Mouse (Mus musculus) kidney, embryonic 15.5 days (tissue): ENCODE data around the gene Coro2a. TPM values are rescaled to one million over a fixed set of nuclear protein-coding genes. Genes with fewer than 3 reads are reported as not detected.

ENCODE experiments used
- ATAC-seq: fragments of 200-750 bp; cut with Nextera tagmentation; replicated peaks from 2 replicates; pipeline ENCODE4 v1.8.0; 2017; ENCODE audit warnings: moderate TSS enrichment; ENCODE audit not compliant: low FRiP score
- H3K27ac ChIP-seq: fragments of 300-500 bp; sonication (generic); 2 replicates; pipeline ENCODE4 v1.5.1; 2015; ENCODE audit warnings: mild to moderate bottlenecking, inconsistent platforms
- H3K27me3 ChIP-seq: fragments of 300-500 bp; sonication (generic); 2 replicates; pipeline ENCODE4 v1.6.1; 2015; ENCODE audit warnings: inconsistent platforms
- H3K36me3 ChIP-seq: fragments of 300-500 bp; sonication (generic); 2 replicates; pipeline ENCODE4 v1.6.1; 2015; ENCODE audit warnings: inconsistent platforms
- H3K4me1 ChIP-seq: fragments of 300-500 bp; sonication (generic); 2 replicates; pipeline ENCODE4 v1.6.1; 2015; ENCODE audit warnings: inconsistent platforms
- H3K4me2 ChIP-seq: fragments of 300-500 bp; sonication (generic); 2 replicates; pipeline ENCODE4 v1.6.1; 2015; ENCODE audit warnings: moderate library complexity, mild to moderate bottlenecking, inconsistent platforms
- H3K4me3 ChIP-seq: fragments of 300-500 bp; sonication (generic); replicated peaks from 2 replicates; pipeline ENCODE4 v1.5.1; 2015; ENCODE audit warnings: mild to moderate bottlenecking, inconsistent platforms
- H3K9ac ChIP-seq: fragments of 300-500 bp; sonication (generic); 2 replicates; pipeline ENCODE4 v1.6.1; 2015; ENCODE audit warnings: mild to moderate bottlenecking, inconsistent platforms
- H3K9me3 ChIP-seq: fragments of 300-500 bp; sonication (generic); replicated peaks from 2 replicates; pipeline ENCODE4 v1.6.1; 2016; ENCODE audit warnings: inconsistent platforms
- WGBS: fragments of 180-500 bp; shearing (Covaris S2); methylation state at CpG from one replicate; pipeline ENCODE4 v1.1.7; 2015; ENCODE audit warnings: mixed read lengths; 5-methylcytosine and 5-hydroxymethylcytosine counted together
- polyA plus RNA-seq: library from polyadenylated mRNA; unstranded; fragments of >200 nt; fragmentation: Nextera tagmentation; extraction: Ambion mirVana; gene quantifications from 2 replicates; pipeline ENCODE4 v1.2.1, GENCODE M21; 2015

Coro2a gene
- polyA plus RNA-seq, 1 experiment from 2014 or later, result 4.8 TPM

DNA sequence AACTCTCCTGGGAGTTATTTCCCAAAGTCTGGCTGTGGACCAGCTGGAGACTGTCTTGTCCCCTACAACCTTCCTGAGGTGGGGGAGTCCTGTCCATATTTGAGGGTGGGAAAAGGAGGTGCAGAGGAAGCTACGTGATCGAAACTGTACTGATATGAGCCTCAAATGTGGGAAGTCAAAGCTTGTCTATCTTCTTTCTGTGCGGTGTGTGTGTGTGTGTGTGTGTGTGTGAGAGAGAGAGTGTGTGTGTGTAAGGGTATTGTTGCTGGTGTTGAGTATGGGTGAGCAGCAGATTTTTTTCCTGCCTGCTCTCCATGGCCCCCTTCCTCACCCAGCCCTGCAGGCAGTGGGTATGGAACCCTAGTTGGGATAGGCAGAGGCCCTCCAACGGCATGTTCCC is 37.8 kb downstream of the Coro2a start:
- no peak overlapping the region for H3K27ac ChIP-seq
- H3K9ac ChIP-seq, result no peak overlapping the region
- no peaks in the 10 kb centered on the region for H3K27me3 ChIP-seq
- no peaks in the 10 kb centered on the region for H3K36me3 ChIP-seq
- H3K4me2 ChIP-seq, result no peak overlapping the region
- no peaks in the 10 kb centered on the region for H3K9me3 ChIP-seq
- H3K4me3 ChIP-seq, result no peak overlapping the region
- no peak for ATAC-seq
- H3K4me1 ChIP-seq, result peaks cover 5% of the 10 kb centered on the region
- 88% methylated on average over 4 of the region's 4 CpGs for WGBS

DNA sequence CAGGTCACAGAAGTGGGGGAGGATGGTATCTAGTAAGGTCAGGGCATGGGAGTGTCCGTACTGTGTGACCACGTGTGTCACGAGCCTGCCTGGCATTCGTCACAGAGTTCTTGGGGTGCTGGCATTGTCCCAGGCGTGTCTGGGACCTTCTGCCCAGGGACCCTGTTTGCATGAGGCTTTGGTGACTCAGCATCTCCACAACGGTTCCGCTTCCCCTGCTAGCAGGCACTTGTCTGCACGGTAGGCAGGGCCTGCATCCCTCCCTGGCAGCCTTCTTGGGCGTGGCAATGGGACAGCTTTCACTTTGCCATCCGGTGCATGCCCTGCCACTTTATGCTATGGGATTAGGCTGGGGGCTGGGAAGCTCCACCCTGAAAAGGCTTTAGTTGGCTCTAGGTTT is 38.2 kb downstream of the Coro2a start:
- 70% methylated on average over 10 of the region's 10 CpGs for WGBS
- H3K9ac ChIP-seq, result no peak overlapping the region
- H3K4me2 ChIP-seq, result no peak overlapping the region
- H3K4me3 ChIP-seq, result no peak overlapping the region
- H3K27me3 ChIP-seq, result no peaks in the 10 kb centered on the region
- ATAC-seq, result no peak
- H3K27ac ChIP-seq, result no peak overlapping the region
- H3K36me3 ChIP-seq, result no peaks in the 10 kb centered on the region
- peaks cover 5% of the 10 kb centered on the region for H3K4me1 ChIP-seq
- no peaks in the 10 kb centered on the region for H3K9me3 ChIP-seq

DNA sequence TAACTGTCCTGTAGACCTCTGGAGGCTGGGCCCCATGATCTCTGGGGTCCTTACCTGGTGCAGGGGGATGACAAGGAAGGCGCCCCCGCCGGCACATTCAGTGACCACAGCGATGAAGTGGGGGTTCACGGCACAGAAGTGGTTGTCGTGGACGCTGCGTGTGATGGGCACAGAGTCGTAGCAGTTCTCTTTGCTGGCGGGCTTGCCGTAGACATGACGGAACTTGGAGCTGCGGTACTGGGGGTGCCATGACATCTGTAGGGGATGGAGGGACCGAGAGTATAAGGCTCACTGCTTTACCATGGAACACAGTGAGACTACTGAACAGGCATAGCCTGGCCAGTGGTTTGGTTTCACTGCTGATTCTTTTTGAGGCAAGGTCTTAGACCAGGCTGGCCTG is 39.2 kb downstream of the Coro2a start:
- Histone ChIP-seq H3K9ac (no peak overlapping the region), H3K27me3 (no peaks in the 10 kb centered on the region), H3K9me3 (no peaks in the 10 kb centered on the region), H3K27ac (no peak overlapping the region), H3K4me3 (no peak overlapping the region), H3K36me3 (no peaks in the 10 kb centered on the region), H3K4me1 (peaks cover 5% of the 10 kb centered on the region), H3K4me2 (no peak overlapping the region)
- ATAC-seq, result no peak
- WGBS, result 92% methylated on average over 14 of the region's 14 CpGs

DNA sequence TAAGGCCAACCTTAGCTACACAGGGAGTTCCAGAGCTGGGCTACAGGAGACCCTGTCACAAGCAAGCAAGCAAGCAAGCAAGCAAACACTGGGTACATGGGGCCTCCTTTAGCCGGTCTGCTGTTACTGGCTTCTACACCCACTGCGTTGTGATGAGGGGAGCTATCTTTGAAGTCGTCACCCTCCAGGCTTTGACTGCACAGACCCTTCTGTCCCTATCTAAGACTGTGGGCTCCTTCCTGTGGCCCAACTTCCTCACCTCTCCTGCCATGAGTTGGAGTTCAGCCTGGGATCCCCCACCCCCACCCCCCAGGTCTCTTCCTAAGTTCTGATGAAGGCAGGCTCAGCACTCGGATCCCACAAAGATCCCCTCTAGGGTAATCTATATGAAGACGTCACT is 40.0 kb downstream of the Coro2a start:
- no peak for ATAC-seq
- Histone ChIP-seq H3K4me3 (no peak overlapping the region), H3K9me3 (no peaks in the 10 kb centered on the region), H3K27me3 (no peaks in the 10 kb centered on the region), H3K4me1 (peaks cover 5% of the 10 kb centered on the region), H3K27ac (no peak overlapping the region), H3K9ac (no peak overlapping the region), H3K36me3 (no peaks in the 10 kb centered on the region), H3K4me2 (no peak overlapping the region)
- WGBS, result 79% methylated on average over 5 of the region's 5 CpGs

DNA sequence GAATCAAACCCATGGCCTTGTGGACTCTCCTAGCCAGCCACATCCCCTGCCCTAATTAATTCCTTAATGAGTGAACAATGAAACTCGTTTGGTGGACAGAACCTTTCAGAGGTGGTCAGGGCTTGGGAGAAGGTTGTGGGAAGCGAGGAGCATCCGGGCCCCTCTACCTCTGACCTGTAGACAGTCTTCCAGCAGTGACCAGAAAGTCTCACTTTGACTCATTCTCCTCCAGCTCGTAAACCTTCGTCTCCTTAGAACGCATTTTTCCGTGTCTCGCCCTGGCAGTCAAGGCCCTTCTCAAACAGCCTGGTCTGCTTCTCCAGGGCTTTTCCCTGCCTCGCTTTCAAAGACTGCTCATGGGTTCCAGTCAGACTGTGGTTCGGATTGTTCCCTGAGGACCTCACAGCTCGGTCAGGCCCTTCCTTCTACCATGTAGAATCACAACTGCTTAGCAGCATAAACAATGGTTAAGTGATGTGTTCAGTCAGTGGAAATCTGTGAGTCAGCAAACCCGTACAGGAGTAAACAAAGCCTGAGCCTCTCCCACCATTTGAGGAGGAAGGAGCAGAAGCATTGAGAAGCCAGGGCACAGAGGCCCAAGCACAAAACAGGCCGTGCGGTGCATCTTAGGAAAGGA is 41.8 kb downstream of the Coro2a start:
- peak; percentile 46; the same call in 1 of the 2 replicates for ATAC-seq
- Histone ChIP-seq H3K27ac (no peak overlapping the region), H3K27me3 (no peaks in the 10 kb centered on the region), H3K4me1 (peaks cover 5% of the 10 kb centered on the region), H3K36me3 (no peaks in the 10 kb centered on the region), H3K4me3 (no peak overlapping the region), H3K9ac (no peak overlapping the region), H3K4me2 (no peak overlapping the region), H3K9me3 (no peaks in the 10 kb centered on the region)
- 67% methylated on average over 14 of the region's 14 CpGs for WGBS

DNA sequence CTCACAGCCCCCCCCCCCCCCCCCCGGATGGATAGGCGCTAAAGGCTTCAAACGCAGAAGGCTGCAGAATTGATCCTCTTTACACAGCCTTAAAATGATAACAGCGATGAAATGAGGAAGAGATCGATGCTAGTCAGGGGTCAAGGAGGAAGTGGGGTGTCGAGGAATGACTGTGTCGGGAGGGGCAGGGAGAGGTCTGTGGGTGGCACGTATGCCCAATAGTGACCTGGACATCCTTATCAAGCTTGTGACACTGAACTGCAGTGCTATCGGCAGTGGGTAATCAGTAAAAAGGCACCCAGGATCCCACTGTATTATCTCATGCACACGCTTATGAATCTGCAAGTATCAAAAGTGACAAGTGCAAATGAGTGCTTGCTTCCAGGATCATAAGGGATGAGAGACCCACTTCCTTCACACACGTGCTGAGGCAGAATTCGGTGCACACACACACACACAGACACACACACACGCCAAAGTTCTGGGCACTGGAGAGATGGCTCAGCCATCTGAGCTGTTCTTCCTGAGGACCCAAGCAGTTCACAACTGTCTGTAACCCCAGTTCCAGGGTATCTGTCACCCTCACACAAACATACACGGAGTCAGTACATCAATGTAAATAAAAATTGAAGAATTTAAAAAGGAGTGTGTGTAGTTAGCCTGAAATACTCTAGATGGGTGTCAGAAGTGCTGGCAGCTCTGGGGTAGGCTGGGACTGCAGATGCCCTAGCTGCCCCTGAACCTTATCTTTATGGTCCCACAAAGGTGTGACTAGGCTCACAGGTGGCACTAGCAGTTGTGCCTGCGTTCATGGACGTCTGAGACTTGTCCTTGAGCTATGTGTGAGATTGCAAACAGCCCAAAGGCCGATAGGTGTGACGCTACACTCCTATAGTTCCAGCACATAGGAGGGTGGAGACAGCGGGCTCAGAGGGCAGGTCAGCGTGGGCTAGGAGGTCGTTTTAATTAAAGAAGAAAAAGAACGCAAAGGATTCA is 43.0 kb downstream of the Coro2a start:
- no peak overlapping the region for H3K27ac ChIP-seq
- ATAC-seq, result no peak
- H3K36me3 ChIP-seq, result no peaks in the 10 kb centered on the region
- no peaks in the 10 kb centered on the region for H3K27me3 ChIP-seq
- H3K9me3 ChIP-seq, result no peaks in the 10 kb centered on the region
- peaks cover 9% of the 10 kb centered on the region for H3K4me1 ChIP-seq
- H3K9ac ChIP-seq, result no peak overlapping the region
- 67% methylated on average over 22 of the region's 22 CpGs for WGBS
- no peak overlapping the region for H3K4me3 ChIP-seq
- H3K4me2 ChIP-seq, result no peak overlapping the region

DNA sequence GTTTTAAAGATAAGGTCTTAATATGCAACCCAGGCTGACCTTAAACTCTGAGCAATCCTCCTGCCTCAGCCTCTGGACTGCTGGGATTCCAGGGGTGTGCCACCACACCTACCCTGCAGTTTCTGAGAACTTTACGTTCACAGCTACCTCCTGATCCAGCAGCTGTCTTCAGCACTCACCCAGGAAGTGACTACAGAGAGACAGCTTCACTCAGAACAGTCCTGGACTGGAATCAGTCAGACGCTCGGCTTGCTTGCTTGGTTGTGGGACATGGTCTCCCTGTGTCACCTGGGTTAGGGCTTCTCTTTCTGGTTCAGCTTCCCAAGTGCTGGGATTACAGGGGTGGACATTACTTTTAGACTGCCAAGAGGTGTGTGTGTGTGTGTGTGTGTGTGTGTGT is 45.1 kb downstream of the Coro2a start:
- Histone ChIP-seq H3K4me3 (no peak overlapping the region), H3K27me3 (no peaks in the 10 kb centered on the region), H3K9me3 (no peaks in the 10 kb centered on the region), H3K4me1 (peaks cover 9% of the 10 kb centered on the region; the same call in 1 of the 2 replicates), H3K4me2 (no peak overlapping the region), H3K27ac (no peak overlapping the region), H3K36me3 (no peaks in the 10 kb centered on the region), H3K9ac (no peak overlapping the region)
- WGBS, result 74% methylated on average over 3 of the region's 3 CpGs
- ATAC-seq, result no peak

DNA sequence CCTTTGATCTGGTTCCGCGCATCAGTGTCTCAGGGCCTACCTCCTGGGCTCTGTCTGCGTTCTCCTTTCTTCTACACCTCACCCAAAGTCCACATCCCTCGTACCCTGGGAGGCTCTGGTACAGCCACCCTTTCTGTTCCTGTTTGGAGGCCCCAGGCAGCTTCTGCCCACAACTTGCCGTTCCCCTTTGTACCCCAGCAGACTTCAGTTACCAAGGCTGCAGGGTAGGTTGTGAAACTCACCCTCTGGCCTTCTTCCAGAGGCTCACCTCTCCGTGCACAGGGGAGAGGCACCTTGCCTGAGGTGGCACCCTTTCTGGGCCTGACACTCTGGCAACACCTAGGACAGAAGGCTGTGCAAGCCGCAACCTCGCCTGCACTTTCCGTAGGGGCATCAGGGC is 46.2 kb downstream of the Coro2a start:
- ATAC-seq, result no peak
- 78% methylated on average over 9 of the region's 9 CpGs for WGBS

DNA sequence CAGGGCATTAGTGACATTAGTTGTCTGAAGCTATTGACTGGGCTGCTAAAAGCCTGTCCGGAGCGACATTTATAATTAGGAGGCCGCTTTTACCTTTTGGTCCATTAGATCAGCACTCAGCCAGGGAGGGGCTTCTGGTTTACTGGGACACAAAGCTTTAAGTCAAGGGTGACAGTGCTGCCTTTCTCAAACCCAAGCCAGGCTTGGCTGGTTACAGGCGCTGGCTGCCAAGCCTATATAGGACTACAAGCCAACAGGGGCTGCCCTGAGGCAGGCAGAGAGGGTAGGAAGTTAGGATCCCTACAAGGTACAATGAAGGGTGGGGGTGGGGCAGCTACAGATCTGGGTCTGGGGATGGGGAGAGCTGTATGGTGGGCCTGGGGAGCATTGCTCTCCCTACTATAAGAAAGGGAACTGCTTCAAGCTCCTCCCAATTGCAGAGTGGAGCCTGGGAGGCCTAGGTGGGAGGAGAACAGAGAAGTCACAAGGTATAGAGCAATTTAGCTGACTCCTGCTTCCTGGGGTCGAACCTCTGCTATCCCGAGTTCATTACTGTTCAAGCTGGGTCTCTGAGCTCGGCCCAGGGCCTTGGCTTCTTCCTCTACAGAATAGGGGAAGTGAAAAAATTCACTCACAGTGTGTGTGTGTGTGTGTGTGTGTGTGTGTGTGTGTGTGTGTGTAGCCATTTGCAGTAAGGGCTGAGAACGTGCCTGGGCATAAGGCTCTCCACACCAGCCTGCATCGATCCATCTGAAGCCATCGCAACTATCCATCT is 47.5 kb downstream of the Coro2a start:
- Histone ChIP-seq H3K9me3 (no peaks in the 10 kb centered on the region), H3K36me3 (no peaks in the 10 kb centered on the region), H3K27ac (peak overlapping the region; percentile 59), H3K27me3 (no peaks in the 10 kb centered on the region), H3K4me1 (peaks cover 9% of the 10 kb centered on the region; the same call in 1 of the 2 replicates), H3K4me3 (no peak overlapping the region), H3K4me2 (no peak overlapping the region), H3K9ac (no peak overlapping the region)
- 66% methylated on average over 10 of the region's 10 CpGs for WGBS
- ATAC-seq, result no peak

More for the DNA sequence above, 46.2 kb downstream of the Coro2a start:
- Histone ChIP-seq H3K4me3 (no peak overlapping the region), H3K9ac (no peak overlapping the region), H3K36me3 (no peaks in the 10 kb centered on the region), H3K27ac (no peak overlapping the region), H3K4me2 (no peak overlapping the region), H3K4me1 (peaks cover 9% of the 10 kb centered on the region; the same call in 1 of the 2 replicates), H3K9me3 (no peaks in the 10 kb centered on the region), H3K27me3 (no peaks in the 10 kb centered on the region)

DNA sequence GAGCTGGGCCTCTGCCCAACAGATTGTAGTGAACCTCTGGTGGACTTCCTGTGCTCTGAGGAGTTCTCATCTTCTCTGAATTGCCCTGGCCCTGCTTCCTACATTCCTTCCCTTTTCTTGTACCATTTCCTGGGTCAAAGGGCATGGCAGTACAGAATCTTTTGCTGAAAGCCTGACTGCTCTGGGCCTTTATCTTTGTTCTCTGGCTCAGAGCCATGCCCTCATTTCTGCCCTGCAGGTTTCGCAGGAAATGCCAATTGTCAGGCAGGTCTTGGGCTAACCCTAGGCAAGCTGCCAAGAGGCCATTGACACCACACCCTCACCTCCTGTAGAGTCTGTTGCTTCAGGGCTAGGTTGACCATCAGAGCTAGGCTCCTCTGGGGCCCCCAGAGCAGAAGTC is 48.1 kb downstream of the Coro2a start:
- ATAC-seq, result no peak
- H3K4me2 ChIP-seq, result no peak overlapping the region
- H3K36me3 ChIP-seq, result no peaks in the 10 kb centered on the region
- no peaks in the 10 kb centered on the region for H3K27me3 ChIP-seq
- H3K27ac ChIP-seq, result peak overlapping the region; percentile 59
- H3K9ac ChIP-seq, result no peak overlapping the region
- 63% methylated on average over 1 of the region's 1 CpGs for whole genome bisulfite sequencing
- no peaks in the 10 kb centered on the region for H3K9me3 ChIP-seq
- H3K4me3 ChIP-seq, result no peak overlapping the region
- peaks cover 9% of the 10 kb centered on the region; the same call in 1 of the 2 replicates for H3K4me1 ChIP-seq

DNA sequence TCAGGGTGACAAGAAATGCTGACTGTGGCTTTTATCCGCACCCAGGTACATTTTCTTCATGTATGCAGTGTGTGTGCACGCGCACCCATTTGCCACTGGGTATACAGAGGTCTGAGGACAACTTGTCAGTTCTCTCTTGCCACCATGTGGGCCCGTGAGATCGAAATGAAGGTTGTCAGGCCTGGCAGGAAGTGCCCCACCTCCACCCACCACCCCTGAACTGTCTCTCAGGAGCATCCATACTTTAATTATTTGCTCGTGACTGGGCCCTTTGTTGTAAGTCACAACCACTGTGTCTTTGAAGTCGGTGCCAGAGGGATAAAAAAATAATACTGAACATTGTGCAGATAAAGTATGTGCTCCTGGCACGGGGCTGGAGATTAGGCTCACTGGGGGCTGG is 51.6 kb downstream of the Coro2a start:
- 63% methylated on average over 8 of the region's 8 CpGs for WGBS
- Histone ChIP-seq H3K4me3 (no peak overlapping the region), H3K36me3 (no peaks in the 10 kb centered on the region), H3K4me2 (no peak overlapping the region), H3K9me3 (no peaks in the 10 kb centered on the region), H3K4me1 (peaks cover 9% of the 10 kb centered on the region; the same call in 1 of the 2 replicates), H3K27me3 (no peaks in the 10 kb centered on the region), H3K27ac (no peak overlapping the region), H3K9ac (no peak overlapping the region)
- ATAC-seq, result no peak

DNA sequence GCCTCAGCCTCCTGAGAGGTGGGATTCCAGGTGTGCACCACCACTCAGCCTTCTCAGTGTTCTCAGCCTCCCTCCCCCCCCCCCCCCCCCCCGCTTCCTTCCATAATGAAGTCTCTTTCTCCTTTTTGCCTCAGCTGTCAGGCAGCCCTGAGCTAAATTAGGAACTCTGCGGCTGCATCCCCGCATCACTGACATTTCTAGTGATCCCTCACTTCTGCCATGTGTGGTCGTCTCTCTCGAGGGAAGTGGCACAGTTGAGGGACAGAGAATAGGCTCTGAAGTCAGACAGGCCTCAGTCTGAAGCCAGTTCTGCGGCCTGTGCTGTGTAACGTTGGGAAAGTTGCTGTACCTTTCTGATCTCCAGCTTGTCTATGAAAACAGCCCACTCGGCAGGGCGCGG is 52.0 kb downstream of the Coro2a start:
- peaks cover 9% of the 10 kb centered on the region; the same call in 1 of the 2 replicates for H3K4me1 ChIP-seq
- ATAC-seq, result no peak
- H3K9ac ChIP-seq, result no peak overlapping the region
- H3K4me2 ChIP-seq, result no peak overlapping the region
- H3K27me3 ChIP-seq, result no peaks in the 10 kb centered on the region
- 83% methylated on average over 9 of the region's 10 CpGs for WGBS
- H3K9me3 ChIP-seq, result no peaks in the 10 kb centered on the region
- H3K27ac ChIP-seq, result no peak overlapping the region
- no peaks in the 10 kb centered on the region for H3K36me3 ChIP-seq
- H3K4me3 ChIP-seq, result no peak overlapping the region
